Mouse (Mus musculus) heart, postnatal 0 days (tissue): ENCODE data around the gene Cers1.

ENCODE experiments used
- CTCF ChIP-seq: IDR thresholded peaks from 2 replicates; pipeline ENCODE4 v1.5.1; 2016; ENCODE audit warnings: antibody characterized with exemption, control low read depth, low read depth
- EP300 ChIP-seq: IDR thresholded peaks from 2 replicates; pipeline ENCODE4 v1.6.1; 2016; ENCODE audit warnings: antibody characterized with exemption, low read depth

- TF ChIP-seq CTCF (no peak), EP300 (no peak)
Observed at GRCm38 (mm10) chr8:70278175-70278574, 37.4 kb upstream of the Cers1 start.
